Mouse (Mus musculus) urinary bladder, postnatal 14 days (tissue): Measurements from ENCODE around the gene P2rx5.
A peak's percentile ranks its signal among the peaks of the same experiment; 100 is the strongest.

Experiments used
- DNase-seq: peaks from one replicate; pipeline ENCODE4 v3.0.0; 2021; ENCODE audit warnings: low spot score

Gene P2rx5

DNA sequence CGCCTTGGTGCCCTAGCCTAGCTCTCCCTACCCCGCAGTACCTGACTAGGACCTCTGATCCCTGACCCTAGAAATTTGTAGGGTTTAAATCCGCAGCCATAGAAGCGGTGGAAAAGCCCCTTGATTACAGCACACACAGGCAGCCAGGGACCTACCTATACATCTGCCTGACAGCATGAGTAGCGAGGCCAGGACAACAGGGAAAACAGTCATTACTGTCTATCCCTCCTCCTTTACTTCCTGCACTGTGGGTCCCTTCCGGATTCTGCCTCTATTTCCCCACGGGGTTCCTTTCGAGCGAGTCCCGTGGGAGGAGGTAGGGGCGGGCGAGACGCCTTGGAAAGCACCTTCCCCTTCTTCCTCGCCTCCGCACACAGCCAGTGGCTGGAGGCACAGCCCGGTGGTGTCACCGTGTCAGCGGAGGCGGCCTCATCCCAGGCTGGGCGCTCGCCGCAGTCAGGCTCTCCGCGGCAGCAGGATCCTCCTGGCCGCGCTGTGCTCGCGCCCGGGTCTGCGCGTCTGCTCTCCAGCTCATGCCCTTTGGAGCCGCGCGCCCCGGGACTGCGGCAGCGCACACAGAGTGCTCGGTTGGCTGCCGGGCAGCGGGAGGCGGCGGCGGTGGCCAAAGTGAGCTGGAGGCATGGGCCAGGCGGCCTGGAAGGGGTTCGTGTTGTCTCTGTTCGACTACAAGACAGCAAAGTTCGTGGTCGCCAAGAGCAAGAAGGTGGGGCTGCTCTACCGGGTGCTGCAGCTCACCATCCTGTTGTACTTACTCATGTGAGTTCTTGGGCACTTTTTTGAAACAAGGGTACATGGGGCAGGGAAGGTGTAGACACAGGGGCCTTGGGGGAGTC lies at the start of gene P2rx5:
TSS of gene P2rx5 (plus strand) at position 465 of the 854 bp plus-strand sequence.
- peak; percentile 29 for DNase-seq

DNA sequence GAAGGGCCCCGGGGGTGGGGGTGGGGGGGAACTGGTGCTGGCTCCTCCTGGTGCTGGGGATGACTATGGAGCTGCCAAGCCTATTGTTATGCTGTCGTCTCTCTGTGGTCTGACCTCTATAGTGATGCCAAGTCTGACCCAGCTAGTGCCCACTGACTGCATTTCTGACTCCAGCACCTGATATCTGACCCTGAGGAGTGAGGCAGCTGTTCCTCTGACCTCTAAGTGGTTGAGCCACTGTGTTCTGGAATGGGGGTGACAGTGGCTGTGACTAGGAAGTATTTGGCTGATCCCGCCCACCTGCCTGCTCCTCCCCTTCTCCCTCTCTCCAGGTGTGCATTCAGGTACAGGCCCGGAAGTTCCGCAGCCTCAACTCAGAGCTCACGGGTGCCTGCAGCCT lies 48.8 kb upstream of the P2rx5 start:
- no peak for DNase-seq

DNA sequence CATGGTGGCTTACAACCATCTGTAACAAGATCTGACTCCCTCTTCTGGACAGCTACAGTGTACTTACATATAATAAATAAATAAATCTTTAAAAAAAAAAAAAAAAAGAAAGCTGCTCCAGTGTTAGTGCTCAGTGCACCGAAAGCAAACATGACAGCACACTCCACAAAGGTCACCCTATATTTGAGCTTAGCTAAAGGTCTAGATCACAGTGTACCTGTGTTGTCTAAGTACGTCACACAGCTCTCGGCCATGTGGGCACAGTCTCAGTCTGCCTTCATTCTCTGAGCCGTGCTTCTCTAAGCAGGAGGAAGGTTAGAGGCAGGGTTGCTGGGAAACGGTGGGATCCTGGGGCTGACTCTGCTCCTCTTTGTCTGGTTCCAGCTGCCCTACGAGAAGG lies 33.7 kb upstream of the P2rx5 start:
- no peak for DNase-seq

DNA sequence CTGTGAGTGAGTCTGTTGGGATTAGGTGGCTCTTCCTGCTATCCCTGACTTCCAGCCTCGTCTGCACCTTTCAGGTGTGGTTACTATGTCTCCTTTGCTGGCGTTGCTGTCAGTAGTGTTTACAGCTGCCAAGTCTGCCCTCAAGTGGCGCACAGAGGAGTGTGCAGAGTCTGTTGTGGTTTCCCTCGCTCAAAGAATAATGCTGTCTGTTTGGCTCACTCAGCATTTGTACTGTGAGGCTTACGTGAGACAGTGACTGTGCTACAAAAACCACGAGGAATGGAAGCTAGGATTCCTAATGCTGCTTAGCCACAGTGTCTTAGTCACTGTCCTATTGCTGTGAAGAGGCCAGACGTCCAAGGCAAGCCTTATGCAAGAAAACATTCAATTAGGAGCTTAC lies 29.2 kb upstream of the P2rx5 start:
- DNase-seq = no peak

DNA sequence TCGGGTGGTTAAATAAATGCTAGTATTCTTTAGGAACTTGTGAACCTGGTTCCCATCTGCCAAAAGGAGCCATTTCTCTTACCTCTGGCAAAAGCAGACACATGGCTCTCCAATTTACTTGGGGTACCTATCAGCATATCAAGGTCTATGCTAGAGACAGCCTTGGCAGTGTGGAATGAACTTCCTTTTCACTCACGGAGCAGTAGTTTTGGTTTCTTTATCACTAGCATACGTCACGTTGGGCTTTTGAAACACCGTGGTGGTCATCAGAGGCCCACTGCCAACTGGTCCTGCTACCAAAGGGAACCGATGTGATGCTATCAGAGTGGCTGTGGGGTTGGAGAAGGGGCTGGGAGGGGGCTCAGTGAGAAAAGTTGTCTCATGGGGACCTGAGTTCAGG lies 27.2 kb upstream of the P2rx5 start:
- DNase-seq = no peak

DNA sequence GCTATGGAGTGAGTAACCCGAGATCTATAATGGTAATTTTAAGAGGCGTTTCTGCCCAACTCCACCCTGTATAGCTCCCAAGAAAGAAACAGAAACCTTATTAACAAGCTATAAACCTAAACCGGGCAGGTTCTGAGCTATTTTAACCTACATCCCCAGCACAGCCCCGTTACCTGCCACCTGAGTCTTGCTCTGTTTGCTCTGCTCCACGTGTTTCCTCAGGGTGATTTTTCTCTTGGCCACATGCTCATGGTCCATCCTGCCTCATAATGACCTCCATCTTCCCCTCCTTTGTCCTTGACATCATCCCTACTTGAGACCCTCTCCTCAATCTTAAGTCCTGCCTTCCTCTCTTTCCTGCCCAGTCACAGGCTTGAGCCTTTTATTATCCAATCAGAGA lies 26.0 kb upstream of the P2rx5 start:
- no peak for DNase-seq

DNA sequence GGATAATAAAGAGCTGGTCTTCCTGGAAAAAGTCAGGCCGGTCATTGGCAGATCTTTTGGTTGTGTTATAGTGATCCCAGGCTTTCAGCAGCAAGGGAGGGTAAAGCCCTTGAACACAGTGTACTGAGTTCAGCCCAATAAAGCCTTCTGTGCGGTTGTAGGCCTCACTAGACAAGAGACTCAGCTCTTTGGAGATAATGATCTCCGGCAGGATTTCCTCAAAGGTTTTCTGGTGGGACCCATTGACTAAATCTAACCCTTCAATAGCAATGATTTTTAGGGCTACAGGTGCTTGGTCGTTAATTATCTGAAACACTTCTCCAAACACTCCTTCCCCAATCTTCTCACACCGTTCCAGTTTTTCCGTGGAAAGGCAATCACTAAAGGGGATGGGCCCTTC lies 23.6 kb upstream of the P2rx5 start:
- no peak for DNase-seq

DNA sequence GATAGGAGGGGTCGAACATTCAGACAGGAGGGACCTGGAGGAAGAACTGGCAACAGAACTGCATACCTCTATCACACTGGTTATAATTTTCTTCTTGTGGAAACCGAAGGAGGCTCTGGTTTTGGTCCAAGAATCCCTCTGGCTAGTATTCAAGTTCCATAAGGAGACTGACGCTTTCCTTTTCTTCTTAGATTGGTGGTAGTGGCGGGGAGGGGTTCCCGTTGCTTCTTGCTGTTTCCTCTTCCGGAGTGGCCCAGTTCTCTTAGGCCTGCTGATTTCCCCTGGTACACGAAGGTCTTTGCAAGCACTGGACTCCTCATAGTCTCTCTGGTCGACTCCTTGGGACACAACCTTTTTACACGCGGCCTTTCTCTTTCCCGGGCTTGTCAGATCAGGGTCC lies 23.1 kb upstream of the P2rx5 start:
- no peak for DNase-seq

DNA sequence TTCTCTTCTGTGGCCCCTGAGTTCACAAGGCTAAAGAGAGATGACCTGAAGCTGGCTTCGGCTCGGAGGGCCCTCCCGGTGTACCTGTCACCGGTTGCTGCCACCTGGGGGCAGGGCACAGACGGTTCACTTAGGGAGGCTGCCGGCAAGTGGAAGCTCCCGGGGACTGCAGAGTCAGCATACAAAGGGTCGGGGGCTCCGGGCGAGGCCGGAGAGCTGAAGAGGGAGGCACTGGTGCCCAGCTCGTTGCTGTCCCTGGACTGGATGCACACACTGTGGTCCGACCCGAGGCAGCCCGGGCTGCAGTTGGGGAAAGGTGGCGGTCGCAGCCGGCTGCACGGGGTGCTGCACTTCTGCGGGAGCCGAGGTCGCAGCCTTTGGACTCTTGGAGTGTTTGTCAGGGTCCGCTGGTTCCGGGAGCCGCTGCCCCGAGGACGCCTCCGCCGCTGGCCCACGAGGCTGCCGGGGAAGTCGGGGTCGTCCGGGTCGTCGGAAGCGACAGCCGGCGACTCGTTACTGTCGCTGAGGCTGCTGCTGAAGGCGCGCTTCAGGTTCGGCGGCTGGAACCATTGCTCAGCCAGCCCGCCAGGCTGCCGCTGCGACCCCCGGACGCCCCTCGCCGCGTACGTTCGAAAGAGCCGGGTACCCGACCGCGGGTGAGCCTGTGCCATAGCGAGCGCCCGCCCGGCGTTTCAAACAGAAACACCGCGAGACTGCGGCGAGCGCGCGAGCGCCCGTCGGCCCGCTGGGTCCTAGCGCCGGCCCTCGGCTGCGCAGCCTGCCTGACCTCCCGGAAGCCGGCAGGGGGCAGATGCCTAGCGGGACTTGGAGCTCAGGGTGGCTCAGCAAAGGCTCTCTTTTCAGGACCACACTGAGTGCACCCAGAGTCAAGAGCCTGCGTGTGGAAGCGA lies 22.4 kb upstream of the P2rx5 start, which contains the start of gene Haspin:
TSS of gene Haspin (minus strand) at position 704 of the 911 bp plus-strand sequence.
- peak; percentile 92 for DNase-seq

DNA sequence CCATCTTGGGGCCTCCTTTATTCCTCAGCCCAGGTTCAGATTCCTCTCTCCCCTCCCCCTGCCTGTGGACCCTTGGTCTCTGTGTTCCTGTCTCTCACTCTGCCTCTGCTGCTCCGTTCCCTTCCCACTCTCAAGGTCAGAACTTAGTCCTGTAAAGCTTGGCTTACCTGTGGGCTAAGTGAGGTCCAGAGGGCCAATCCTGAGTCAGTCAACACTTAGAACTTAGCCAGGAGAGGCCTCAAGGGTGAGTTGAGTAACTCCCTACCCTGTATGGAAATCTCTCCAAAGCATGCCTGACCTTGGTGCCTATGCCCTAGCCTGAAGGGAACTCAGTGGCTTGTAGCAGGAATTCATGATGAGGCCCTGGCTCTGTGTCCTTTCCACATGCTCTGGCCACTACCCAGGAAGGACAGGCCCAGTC lies 15.9 kb upstream of the P2rx5 start:
- no peak for DNase-seq

DNA sequence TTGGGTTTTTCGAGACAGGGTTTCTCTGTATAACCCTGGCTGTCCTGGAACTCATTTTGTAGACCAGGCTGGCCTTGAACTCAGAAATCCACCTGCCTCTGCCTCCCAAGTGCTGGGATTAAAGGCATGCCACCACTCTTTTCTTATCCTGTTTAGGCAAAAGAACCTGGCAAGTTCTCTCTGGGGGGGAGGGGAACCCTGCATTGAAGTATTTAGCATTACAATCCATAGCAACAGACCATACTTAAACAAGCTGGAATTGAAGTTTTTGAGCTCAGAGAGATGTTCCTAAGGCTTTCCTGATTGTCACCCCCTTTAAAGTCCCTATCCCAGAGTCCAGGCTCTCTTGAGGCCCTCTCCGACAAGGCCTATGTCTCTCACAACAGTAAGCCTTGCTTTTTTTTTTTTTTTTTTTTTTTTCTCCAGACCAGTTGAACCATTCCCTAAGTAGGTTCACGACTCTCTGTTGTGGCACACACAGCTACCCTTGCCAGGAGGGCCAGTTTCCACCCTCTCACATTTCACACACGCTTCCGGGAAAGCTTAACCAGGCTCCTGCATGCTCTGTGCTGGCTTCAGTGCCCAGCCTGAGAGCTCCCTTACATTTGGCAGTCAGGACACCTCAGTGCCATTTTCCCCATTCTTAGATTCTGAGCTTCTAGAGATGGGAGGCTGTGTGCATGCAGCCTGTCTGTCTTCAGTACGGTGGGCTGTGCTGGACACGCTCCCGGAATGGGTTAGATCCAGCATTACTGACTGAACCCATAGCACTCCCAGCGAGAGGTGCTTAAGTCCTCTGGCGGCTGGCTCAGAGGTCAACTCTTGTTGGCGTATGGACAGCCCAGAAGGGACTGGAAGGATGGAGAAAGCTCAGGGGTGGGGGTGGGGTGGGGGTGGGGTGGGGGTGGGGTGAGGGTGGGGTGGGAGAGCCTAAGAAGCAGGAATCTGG lies 13.9 kb upstream of the P2rx5 start:
- no peak for DNase-seq

DNA sequence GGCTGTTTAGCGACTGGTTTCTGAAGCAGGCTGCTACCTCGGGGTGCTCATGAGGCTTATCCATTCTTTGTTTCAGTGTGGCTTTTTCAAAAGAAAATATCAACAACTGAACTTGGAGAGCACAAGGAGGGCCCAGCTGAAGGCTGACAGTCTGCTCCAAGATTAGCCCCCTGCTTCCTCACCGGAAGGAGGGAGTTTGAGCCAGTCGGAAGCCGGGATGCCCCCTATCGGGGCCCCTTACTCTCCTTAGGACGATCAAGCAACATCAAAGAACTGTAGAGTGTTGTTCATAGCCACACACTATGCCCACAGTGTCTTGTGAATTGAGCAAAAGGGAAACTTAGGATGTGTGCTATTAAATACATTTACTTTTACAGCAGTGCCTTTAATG lies 13.3 kb upstream of the P2rx5 start:
- DNase-seq = no peak

DNA sequence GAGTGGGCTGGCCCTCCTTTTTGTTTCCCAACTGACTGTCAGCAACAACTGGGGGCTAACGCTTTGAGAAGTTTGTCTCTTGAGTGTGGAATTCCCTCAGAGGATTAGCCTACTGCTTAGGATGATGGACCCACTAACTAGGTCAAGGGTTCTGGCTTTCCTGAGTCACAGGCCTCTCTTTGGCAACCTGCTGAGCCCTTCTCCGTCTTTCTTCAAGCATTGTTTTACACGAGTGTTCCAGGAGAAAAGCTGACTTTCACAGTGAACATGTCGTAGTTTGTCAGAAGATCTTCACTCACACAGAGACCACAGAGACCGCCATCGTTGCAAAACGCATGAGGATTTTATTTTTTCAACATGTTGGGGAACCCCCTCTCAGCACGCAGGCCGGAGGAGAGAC lies 12.0 kb upstream of the P2rx5 start:
- no peak for DNase-seq

DNA sequence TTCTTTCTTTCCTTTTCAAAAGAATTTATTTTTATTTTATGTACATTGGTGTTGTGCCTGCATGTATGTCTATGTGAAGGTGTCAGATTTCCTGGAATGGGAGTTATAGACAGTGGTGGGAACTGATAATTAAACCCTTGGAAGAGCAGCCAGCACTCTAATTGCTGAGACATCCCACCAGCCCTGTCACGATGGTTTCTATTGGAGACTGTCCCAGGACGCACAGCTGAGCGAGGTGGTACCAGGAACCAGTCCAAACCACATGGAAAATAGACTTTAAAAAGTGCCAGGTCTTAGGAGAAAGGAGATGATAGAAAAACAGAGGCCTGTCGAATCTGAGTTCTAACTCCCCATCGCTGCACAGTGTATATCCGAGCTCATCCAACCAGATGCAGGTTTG lies 5.2 kb upstream of the P2rx5 start:
- no peak for DNase-seq

DNA sequence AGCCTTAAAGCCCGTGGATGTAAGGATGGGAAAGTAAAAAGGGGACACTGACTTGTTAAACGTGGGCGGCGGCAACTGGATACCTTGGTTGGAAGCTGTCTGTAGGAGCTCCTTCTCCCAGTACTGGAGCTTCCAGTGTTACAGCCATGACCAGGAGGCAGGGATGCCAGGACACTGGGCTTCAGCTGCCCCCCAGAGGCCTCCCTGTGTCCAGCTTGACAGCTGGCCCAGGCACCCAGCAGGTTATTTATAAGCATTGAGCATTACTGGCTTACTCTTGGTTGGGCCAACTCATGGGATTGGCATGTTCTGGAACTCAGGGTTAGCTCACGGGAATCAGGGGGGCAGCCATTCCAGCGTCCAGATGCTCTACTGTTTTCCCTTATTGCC lies 585 bp downstream of the P2rx5 start:
- no peak for DNase-seq

DNA sequence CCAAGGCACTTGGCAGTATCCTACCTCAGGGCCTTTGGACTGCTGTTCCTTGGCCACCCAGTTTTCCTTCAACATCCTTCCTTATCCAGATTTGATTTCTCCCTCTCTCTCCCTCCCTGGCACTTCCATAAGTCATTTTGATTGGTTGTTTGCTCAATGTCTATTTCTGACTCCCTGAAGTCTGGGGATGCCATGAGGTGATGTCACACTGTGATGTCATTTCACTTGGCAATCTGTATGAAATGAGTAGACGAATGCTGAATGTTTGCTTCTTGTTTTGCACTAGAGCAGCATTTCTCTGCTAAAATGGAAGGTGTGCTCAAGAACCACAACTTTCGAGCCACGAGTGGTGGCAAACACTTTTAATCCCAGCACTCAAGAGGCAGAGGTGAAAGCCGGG lies 1.4 kb downstream of the P2rx5 start:
- no peak for DNase-seq

DNA sequence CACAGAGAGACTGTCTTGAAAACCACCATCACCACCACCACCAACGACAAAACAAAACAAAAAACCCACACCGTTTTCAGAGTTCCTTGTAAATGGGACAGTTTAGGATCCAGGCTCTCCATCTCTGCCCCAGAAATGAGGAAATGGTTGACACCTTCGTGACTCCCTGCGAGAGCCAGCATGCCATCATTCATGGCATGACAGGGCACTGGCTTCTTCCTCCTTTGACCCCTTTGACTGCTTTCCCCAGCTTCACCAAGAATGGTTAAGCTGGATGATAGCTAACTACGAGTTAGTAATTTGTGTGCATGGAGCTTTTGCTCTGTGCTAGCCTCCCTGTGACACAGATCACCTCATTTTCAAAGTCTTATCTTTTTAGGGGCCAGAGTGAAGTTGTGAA lies 2.1 kb downstream of the P2rx5 start:
- DNase-seq = no peak

DNA sequence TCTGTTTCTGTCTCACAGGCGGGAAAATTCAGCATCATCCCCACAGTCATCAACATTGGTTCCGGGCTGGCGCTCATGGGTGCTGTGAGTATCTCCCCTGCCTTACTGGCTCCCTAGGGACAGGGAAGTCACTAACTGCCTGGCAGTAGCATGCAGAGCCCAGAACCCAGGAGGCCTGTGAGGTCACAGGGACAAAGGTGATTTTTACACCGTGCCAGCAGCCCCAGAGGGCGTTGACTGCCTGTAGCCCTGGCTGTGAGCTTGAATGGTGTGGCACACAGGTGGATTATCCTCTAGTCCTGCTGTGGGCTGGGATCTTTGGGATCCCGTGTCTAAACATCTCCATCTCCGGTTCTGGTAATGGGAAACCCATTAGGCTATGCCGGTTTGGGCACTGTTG lies 7.8 kb downstream of the P2rx5 start:
- DNase-seq = no peak

DNA sequence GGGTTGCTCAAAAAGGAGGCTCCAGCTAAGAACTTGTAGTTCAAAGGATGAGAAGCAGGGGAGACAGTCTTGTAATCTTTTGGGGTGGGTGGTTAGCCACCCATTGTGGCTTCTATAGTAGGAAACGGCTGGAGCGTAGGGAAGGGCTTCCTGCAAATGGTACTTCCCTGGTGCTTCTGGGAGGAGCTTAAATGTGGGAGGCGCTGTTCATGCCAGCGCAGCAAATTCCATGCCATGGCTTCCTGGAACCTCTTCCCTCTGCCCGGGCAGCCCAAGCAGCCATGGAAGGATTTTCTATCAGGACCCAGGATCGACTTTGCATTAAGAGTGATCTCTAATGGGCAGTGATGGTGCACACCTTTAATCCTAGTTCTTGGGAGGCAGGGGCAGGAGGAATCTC lies 8.4 kb downstream of the P2rx5 start:
- DNase-seq = no peak

DNA sequence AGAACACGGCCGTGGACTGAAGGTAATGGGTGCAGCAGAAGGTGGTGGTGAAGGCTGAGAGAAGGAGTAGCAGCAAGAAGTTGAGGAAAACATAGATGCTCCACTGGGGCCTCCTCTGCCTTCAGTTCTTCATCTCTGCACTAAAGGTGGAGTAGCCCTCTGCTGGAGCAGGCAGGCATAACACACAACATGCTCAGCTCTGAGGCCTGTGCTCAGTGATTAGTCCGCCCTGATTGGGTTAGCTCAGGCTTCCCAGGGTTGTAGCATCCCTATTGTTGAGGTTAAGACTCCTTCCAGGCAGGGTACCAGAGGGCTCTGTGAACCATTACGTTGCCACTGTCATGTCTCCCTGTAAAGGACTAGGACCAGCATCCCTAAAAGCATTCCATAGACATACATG lies 9.0 kb downstream of the P2rx5 start:
- peak; percentile 67 for DNase-seq

DNA sequence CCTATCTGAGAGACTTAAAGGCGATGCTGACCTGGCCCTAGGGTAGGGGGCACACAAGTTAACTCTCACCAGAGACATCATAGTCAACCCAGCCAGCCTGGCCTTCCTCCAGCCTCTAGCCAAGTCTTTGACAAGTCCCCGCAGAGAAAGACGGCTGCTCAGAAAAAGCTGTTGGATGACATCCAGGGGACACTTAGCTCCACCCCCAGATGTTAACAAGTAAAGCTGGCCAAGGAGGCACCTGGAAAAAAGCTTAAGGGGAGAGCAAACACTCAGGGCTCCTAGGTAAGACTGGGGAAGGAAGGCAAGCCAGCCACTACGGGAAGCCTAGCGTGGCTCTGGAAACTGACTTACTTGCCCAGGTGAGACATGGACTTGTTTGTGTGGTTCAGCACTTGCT lies 12.0 kb downstream of the P2rx5 start:
- peak; percentile 55 for DNase-seq

DNA sequence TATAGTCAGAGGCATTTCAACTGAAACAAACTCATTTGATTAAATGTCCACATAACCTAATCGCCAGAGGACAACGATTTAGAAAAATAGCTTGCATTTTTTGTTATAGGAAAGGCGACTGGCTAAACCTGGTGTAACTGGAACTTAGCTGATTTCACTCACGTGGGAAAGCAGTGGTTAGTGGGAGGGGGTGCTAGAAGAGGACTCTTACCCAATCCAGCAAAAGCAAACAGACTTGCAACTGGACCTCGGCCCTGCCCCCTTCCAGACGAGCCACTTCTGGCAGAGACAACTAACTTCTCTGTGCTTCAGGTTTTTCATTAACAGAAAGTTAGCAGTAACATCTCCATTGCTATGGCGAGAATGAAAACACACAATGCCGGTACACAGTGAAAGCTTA lies 15.4 kb downstream of the P2rx5 start:
- peak; percentile 46 for DNase-seq
